Mouse (Mus musculus) C2C12 (cell line): ENCODE measurements around the gene Cds2.
"Not testable (repeated sequence)": the region's sequence is repeated elsewhere in the genome, so short reads cannot be mapped to it uniquely, and the experiment has no call there.

ENCODE experiments used
- CEBPB ChIP-seq: IDR thresholded peaks from one replicate; pipeline ENCODE4 v1.6.1; 2011; ENCODE audit warnings: low read depth, mild to moderate bottlenecking, control low read depth, moderate library complexity
- CTCF ChIP-seq: IDR thresholded peaks from one replicate; pipeline ENCODE4 v1.5.1; 2011; ENCODE audit not compliant: control insufficient read depth, insufficient read depth, insufficient read length

GRCm38 (mm10) chr2:132240457-132240856 is 22.5 kb upstream of the Cds2 start:
- TF ChIP-seq CTCF, CEBPB: not testable (repeated sequence)
